Mouse (Mus musculus) G1E-ER4 (cell line): ENCODE measurements around the gene Rfxank. TPM values are rescaled to one million over a fixed set of nuclear protein-coding genes. Genes with fewer than 3 reads are reported as not detected.

Experiments
- GATA1 ChIP-seq: IDR thresholded peaks from one replicate; pipeline ENCODE4 v1.8.0; 2012; ENCODE audit warnings: low read length, inconsistent platforms
- polyA plus RNA-seq: library from polyadenylated mRNA; stranded (reverse); fragments of >175 nt; gene quantifications from 2 replicates; pipeline ENCODE4 v1.2.3, GENCODE M21; 2012

Rfxank gene
- polyA plus RNA-seq, result 3.2 and 6.5 TPM in 2 replicates

DNA sequence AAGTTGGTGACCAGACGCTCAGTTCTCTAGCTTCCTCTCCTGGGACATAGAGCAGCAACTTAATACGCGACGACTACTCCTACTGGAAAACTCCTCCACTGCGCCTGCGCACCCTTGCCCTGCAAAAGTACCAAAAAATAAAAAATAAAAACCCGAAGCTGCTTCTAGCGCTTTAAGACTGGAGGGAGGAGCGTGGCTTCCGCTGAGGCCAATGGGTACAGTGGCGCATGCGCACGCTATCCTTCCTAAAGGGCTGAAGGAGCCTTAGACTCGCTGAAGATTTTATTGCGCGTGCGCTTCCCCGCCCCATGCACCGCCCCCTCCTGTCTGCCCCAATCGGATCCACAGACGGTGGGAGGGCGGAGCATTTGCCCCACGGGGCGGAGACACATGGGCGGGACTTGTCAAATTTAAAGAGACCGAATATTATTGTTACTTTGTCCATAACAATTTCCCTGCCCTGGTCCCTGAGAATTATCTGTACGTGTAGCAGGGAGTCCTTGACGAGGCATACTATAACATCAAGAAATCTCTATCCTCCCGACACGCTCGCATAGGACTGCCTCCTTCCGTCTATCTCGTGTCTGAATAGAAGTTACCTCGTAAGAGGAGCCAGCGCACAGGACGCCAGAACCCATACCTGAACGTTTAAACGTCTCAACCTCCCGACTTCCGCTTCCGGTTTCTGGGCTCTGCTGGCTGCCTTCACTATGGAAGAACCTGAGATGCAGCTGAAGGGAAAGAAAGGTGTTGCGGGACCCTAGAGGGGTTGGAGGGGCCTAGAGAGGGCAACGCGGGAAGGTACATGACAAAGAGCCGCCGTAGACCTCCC, at the start of gene Rfxank, which contains the start of the genes Borcs8 and Mef2b:
Gene Rfxank (minus strand): TSS at position 129 of the 832 bp plus-strand sequence.
Gene Borcs8 (plus strand): TSS at position 474 of the 832 bp plus-strand sequence.
Gene Mef2b (plus strand): TSS at position 686 of the 832 bp plus-strand sequence.
- no peak for TF ChIP-seq GATA1

DNA sequence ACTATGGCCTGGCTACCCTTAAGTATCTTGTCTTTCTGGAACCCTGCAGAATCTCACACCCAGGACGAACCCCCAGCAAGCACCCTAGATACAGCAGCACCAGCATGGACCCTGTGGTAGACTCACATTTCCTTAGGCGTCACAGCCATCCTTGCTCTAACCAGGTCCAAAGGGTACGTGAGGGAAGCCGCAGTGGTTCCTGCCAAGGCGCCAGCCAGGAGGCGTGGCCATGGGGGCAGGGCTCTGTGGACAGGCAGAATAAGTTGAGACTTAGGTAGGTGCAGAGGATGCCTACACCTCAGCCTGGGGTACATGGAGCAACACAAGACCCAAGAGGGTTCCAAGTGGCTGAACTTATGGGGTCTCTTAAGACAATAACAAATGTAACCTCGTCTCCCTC, 49.8 kb upstream of the Rfxank start:
- TF ChIP-seq GATA1, result no peak

DNA sequence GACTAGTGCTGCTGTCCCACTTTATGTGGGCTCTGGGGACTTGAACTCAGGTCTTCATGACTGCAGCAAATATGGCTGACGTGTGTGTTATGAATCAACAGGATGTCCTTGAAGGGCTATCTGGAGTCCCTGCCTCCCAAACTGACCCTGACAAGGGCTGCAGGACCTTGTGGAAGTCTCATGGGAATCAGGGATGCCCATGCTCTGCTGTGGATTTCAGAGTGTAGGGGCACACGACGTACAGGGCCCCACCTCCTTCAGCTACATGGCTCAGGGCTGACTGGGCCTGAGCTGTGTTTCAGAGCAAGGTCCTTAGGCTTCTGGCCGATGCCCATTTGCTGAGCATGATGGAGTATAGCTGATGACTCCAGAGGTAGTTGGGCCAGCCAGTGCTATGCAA, 44.2 kb upstream of the Rfxank start:
- TF ChIP-seq GATA1, result no peak

DNA sequence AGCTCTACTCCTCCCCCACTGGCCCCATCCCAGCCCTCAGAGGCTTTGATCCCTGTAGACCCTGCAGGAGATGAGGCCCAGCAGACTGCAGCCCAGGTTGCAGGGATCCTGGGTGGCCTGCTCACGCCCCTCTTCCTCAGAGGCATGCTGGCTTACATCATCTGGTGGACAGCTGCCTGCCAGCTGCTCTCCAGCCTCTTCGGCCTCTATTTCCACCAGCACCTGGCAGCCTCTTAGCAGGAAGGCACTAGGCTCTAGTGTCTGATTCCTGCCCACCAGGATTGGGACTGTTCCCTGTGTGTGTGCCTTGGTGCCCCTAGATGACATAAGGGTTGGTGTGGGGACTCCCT, 42.9 kb upstream of the Rfxank start:
- TF ChIP-seq GATA1, result no peak

DNA sequence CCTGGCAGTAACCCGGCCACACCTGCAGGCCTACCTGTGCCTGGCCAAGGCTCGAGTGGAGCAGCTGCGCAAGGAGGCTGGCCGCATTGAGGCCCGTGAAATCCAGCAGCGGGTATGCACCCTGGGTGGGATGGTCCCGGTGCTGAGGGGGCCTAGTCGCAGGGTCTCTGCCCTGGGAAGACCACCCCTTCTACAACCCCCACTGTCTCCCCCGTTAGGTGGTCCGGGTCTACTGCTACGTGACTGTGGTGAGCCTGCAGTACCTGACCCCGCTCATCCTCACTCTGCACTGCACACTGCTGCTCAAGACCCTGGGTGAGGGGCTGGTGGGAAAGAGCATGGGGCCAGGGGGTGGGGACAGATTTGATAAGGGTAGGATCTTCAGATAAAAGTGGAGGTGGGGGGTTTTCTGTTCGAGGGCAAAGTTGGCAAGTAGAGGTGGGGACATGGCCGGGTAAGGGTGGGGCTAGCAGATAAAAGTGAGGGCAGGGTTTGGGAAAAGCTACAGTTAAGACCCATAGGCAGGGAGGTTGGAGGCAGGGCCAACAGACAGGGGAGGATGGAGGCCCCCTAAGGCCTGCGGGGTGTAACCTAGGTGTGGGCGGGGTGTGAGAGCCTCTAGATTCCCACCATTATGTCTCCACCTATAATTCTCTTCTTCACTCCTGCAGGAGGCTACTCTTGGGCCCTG, 42.4 kb upstream of the Rfxank start:
- TF ChIP-seq GATA1, result no peak

DNA sequence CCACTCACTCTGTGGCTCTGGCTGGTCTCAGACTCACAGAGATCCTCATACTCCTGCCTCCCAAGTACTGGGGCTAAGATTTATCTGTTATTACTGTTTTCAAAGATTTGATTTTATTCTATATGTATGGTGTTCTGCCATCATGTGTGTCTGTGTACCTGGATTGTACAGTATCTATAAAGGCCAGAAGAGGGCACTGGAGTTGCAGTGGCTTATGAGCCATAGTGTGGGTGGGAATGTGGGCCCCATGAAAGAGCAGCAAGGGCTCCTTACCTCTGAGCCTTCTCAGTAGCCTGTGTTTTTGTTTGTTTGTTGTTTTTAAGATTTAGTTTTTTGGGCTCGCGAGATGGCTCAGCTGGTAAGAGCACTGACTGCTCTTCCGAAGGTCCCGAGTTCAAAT, 40.1 kb upstream of the Rfxank start:
- no peak for TF ChIP-seq GATA1

DNA sequence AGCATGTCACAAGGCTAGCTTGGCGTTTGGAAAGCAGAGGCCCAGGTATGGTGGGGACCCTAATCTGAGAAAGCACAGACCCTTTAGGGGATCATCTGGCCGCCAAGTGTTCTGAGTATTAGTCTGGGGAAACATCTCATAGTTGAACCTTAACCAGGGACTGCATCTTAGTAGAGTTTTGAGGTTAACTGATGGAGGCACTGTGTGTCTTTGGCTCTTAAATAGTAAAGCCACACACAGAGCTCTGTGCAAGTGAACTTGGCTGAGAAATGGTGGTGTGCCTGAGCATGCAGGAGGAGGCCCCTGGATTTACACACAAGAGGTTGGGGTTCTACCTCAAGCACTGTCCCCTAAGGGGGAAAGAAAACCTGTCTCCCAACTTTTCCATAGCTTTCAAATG, 39.3 kb upstream of the Rfxank start:
- TF ChIP-seq GATA1, result no peak

- no peak for TF ChIP-seq GATA1
These were observed 35.1 kb upstream of the Rfxank start for GRCm38 (mm10) chr8:70174079-70174478.

- TF ChIP-seq GATA1, result no peak
These were observed 34.4 kb upstream of the Rfxank start for GRCm38 (mm10) chr8:70173320-70173719.

- TF ChIP-seq GATA1, result no peak
These were observed 33.2 kb upstream of the Rfxank start, which contains the start of gene Tmem161a for GRCm38 (mm10) chr8:70172043-70172681. TSS of gene Tmem161a (plus strand) at chr8:70172356.

GRCm38 (mm10) chr8:70171240-70171639, 32.3 kb upstream of the Rfxank start:
- no peak for TF ChIP-seq GATA1

DNA sequence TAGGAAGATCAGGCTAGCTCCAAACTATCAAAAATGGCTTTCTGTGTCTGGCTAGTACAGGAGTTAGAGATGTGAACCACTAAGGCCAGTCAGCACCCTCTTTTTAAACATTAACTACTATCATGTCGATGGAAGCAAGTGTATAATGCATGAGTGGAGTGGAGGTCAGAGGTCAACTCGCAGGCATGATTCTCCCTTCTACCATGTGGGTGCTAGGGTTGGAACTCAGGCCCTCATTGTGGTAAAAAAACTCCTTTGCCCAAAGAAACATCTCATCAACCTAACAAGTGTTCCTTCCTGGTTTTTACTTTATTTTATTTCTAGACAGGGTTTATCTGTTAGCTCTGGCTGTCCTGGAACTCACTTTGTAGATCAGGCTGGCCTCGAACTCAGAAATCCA, 31.8 kb upstream of the Rfxank start:
- TF ChIP-seq GATA1, result no peak

DNA sequence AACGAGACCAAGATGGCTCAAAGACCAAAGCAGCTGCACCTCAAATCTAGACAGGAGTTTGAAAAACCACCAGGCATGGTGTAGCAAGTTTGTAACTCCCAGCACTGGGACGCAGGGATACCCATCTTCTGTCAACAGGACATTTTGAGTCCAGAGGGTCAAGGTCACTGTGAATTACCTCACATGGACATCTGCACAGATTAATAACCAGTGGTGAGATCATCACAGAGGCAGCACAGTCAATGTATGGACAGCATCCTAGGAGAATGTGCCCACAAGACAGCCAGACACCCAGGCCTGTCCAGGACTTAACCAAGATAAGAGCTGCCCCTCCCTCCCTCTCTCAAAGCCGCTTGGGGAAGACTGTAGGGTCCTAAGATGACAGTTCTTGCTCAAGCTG, 31.2 kb upstream of the Rfxank start:
- no peak for TF ChIP-seq GATA1

DNA sequence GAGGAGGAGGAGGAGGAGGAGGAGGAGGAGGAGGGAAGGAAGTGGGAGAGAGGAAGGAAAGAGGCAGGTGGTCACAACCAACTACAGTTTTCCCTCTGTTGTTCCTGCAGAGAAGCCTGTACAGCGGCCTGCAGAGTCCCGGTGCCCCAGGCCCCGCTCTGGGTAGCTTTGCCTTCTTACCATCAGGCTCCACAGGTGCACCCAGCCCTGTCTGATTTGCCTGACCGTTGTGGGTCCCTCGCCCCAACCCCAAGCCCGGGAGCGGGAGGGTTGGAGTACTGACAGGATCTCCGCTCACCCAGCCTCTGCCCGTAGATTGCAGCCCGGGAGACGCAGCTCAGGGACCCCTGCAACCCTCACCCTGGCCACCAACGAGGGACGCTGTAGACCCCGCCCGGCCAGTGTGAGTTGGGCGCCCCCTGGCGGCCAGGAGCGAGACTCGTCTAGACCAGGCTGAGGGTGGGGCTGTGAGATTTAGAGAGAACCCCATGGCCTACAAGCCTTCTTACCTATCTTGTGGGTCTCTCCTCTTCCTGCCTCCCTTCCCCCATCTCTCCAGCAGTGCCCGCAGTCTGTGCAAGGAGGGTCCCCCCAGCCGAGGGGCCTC, 27.7 kb upstream of the Rfxank start:
- TF ChIP-seq GATA1, result no peak

- no peak for TF ChIP-seq GATA1
These were observed 24.4 kb upstream of the Rfxank start for GRCm38 (mm10) chr8:70163316-70163715.

DNA sequence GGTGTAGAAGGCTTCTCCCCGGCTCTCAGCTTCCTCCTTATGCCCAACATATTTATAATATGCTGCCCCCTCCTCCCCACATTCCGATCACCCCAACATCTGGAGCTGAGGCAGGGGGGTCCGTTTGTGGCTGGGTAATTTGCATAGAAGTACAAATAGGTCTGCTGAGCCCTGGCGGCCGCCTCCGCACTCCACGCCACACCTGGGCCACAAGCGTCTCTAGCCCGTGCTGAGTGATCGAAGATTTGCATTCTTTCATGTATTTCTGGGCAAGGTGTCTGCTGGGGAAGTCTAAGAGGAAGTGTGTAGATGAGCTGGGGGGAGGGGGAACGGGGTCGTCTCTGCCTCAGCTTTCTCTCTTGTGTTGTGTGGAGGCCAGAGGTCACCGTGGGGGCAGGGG, 21.1 kb upstream of the Rfxank start:
- no peak for TF ChIP-seq GATA1
